ENCODE assay signal across 8 mouse cellular contexts in genomic region chr5:88766121-88766520, GRCm38 (mm10). TPM values are rescaled to one million over a fixed set of nuclear protein-coding genes. Genes with fewer than 3 reads are reported as not detected.
DNase-seq lines count a peak whose midpoint lies in the region; ATAC-seq lines count a peak whose summit lies in the region.

No protein-coding gene starts in this region.

- H3K9me3 ChIP-seq in kidney, embryonic 14.5 days (ENCODE audit: control insufficient read depth, low read length): no peaks in the 10 kb centered on the region
- H3K9me3 ChIP-seq in embryonic facial prominence, embryonic 10.5 days: no peaks in the 10 kb centered on the region
- H3K9me3 ChIP-seq in limb, embryonic 11.5 days (ENCODE audit: control insufficient read depth, low read length): no peaks in the 10 kb centered on the region

- no peak overlapping the region for H3K27ac ChIP-seq in kidney, embryonic 14.5 days (ENCODE audit: low read depth, low read length)
- peak overlapping the region; percentile 96; the same call in 1 of the 2 replicates for H3K27ac ChIP-seq in embryonic facial prominence, embryonic 10.5 days (replicated peaks)
- H3K27ac ChIP-seq in limb, embryonic 11.5 days (replicated peaks; ENCODE audit: low read depth, low read length): no peak overlapping the region

- 0 out of 2 replicates have a peak overlapping the region, but pooled peaks have one; percentile 18 for H3K9ac ChIP-seq in kidney, embryonic 14.5 days (ENCODE audit: low read depth, low read length)
- peak overlapping the region; percentile 13 for H3K9ac ChIP-seq in limb, embryonic 11.5 days (ENCODE audit: low read length)

- no peak for DNase-seq in kidney, adult 9 months
- DNase-seq in embryonic facial prominence, embryonic 10.5 days (ENCODE audit: low spot score): no peak
- DNase-seq in limb, embryonic 11.5 days (ENCODE audit: low spot score): no peak
- DNase-seq in spleen, postnatal 10 days (ENCODE audit: low spot score in 2 of 2): peak; percentile 25 to 40
- DNase-seq in frontal cortex, adult 2 months (ENCODE audit: extremely low spot score in 1 of 2, low spot score in 1 of 2): no peak
- DNase-seq in left cerebral cortex, postnatal 14 days (ENCODE audit: low spot score in 2 of 2): no peak
- DNase-seq in layer of hippocampus, postnatal 14 days (ENCODE audit: low spot score in 2 of 2): no peak

- no peaks in the 10 kb centered on the region for H3K27me3 ChIP-seq in kidney, embryonic 14.5 days (ENCODE audit: control insufficient read depth, insufficient read depth, low read length)
- H3K27me3 ChIP-seq in embryonic facial prominence, embryonic 10.5 days (replicated peaks; ENCODE audit: low read depth, poor library complexity, severe bottlenecking): no peaks in the 10 kb centered on the region
- H3K27me3 ChIP-seq in limb, embryonic 11.5 days (ENCODE audit: control insufficient read depth, insufficient read depth, low read length): no peaks in the 10 kb centered on the region

- peaks cover 16% of the 10 kb centered on the region for H3K4me1 ChIP-seq in kidney, embryonic 14.5 days (ENCODE audit: control insufficient read depth, insufficient read depth, low read length)
- peaks cover 21% of the 10 kb centered on the region for H3K4me1 ChIP-seq in embryonic facial prominence, embryonic 10.5 days
- peaks cover 8% of the 10 kb centered on the region for H3K4me1 ChIP-seq in limb, embryonic 11.5 days (ENCODE audit: control insufficient read depth, insufficient read depth, low read length)

- peak overlapping the region; percentile 80 for H3K4me3 ChIP-seq in kidney, embryonic 14.5 days (ENCODE audit: low read length)
- H3K4me3 ChIP-seq in embryonic facial prominence, embryonic 10.5 days: peak overlapping the region; percentile 79
- H3K4me3 ChIP-seq in limb, embryonic 11.5 days (ENCODE audit: low read depth, low read length): peak overlapping the region; percentile 79

- peak overlapping the region; percentile 60 for H3K4me2 ChIP-seq in kidney, embryonic 14.5 days (replicated peaks; ENCODE audit: low read depth, low read length)
- peak overlapping the region; percentile 52 for H3K4me2 ChIP-seq in limb, embryonic 11.5 days (ENCODE audit: low read depth, severe bottlenecking)

- 59% methylated on average over 6 of the region's 6 CpGs for WGBS in kidney, embryonic 14.5 days
- WGBS in embryonic facial prominence, embryonic 10.5 days: 71% methylated on average over 6 of the region's 6 CpGs
- WGBS in limb, embryonic 11.5 days: 73% methylated on average over 6 of the region's 6 CpGs

- intact Hi-C loops in left cerebral cortex, postnatal 14 days (cut with DNase I): no loop called here

- peaks cover 8% of the 10 kb centered on the region; the same call in 1 of the 2 replicates for H3K36me3 ChIP-seq in kidney, embryonic 14.5 days (ENCODE audit: control insufficient read depth, insufficient read depth, low read length)
- H3K36me3 ChIP-seq in embryonic facial prominence, embryonic 10.5 days (replicated peaks): peaks cover 52% of the 10 kb centered on the region
- H3K36me3 ChIP-seq in limb, embryonic 11.5 days (ENCODE audit: control insufficient read depth, insufficient read depth, low read length): peaks cover 5% of the 10 kb centered on the region

- no peak for ATAC-seq in kidney, embryonic 14.5 days (ENCODE audit: low FRiP score, low TSS enrichment)
- no peak for ATAC-seq in limb, embryonic 11.5 days (ENCODE audit: insufficient number of reproducible peaks, low FRiP score, low TSS enrichment, low read depth)

RNA-seq across cellular contexts. Expression of gene Dck, which starts 1.3 kb away (rescaled TPM):
- polyA plus RNA-seq in kidney, embryonic 14.5 days (2014; fragmentation: Nextera tagmentation; extraction: Ambion mirVana): 36.3 and 58.9 TPM in 2 replicates
- polyA plus RNA-seq in embryonic facial prominence, embryonic 10.5 days (2016; fragmentation: Nextera tagmentation; extraction: Ambion mirVana): 93.2 and 97.1 TPM in 2 replicates
- polyA plus RNA-seq in limb, embryonic 11.5 days (2014; fragmentation: Nextera tagmentation; extraction: Ambion mirVana): 93.3 and 95.1 TPM in 2 replicates
- polyA plus RNA-seq in frontal cortex, adult 2 months (2012; rRNA removed): 16.0 and 17.1 TPM in 2 replicates
- 10 to 100 TPM; 18.2 to 19.2 TPM for total RNA-seq in left cerebral cortex, postnatal 14 days (2021)
- total RNA-seq in layer of hippocampus, postnatal 14 days (2021): 10 to 100 TPM; 15.0 to 16.2 TPM

RNA-seq across cellular contexts. Expression of gene Mob1b, which starts 45.5 kb away (rescaled TPM):
- 10.9 and 18.0 TPM in 2 replicates for polyA plus RNA-seq in kidney, embryonic 14.5 days (2014; fragmentation: Nextera tagmentation; extraction: Ambion mirVana)
- polyA plus RNA-seq in embryonic facial prominence, embryonic 10.5 days (2016; fragmentation: Nextera tagmentation; extraction: Ambion mirVana): 12.5 and 13.2 TPM in 2 replicates
- polyA plus RNA-seq in limb, embryonic 11.5 days (2014; fragmentation: Nextera tagmentation; extraction: Ambion mirVana): 12.5 and 17.0 TPM in 2 replicates
- polyA plus RNA-seq in frontal cortex, adult 2 months (2012; rRNA removed): 12.4 and 13.2 TPM in 2 replicates
- total RNA-seq in left cerebral cortex, postnatal 14 days (2021): 10 to 100 TPM; 30.8 to 32.8 TPM
- 10 to 100 TPM; 30.8 to 32.8 TPM for total RNA-seq in layer of hippocampus, postnatal 14 days (2021)

Comparison
In these comparisons a context has a peak if more than half of its experiments do, and no peak if none do; other contexts are left out.
1. DNase-seq: peak in spleen, postnatal 10 days (2 of 2); none in kidney, adult 9 months (single experiment), embryonic facial prominence, embryonic 10.5 days (single experiment), limb, embryonic 11.5 days (single experiment), frontal cortex, adult 2 months (0 of 2), left cerebral cortex, postnatal 14 days (0 of 2) and layer of hippocampus, postnatal 14 days (0 of 2).
2. Peak in every context shown above with its lines, with median percentiles within 50 percentile points of each other: H3K4me3 ChIP-seq.